Mouse (Mus musculus): ENCODE measurements around the gene Aqp1. TPM values are rescaled to one million over a fixed set of nuclear protein-coding genes. Genes with fewer than 3 reads are reported as not detected.

Gene Aqp1
- polyA plus RNA-seq, 1 experiment, result 119 TPM

DNA sequence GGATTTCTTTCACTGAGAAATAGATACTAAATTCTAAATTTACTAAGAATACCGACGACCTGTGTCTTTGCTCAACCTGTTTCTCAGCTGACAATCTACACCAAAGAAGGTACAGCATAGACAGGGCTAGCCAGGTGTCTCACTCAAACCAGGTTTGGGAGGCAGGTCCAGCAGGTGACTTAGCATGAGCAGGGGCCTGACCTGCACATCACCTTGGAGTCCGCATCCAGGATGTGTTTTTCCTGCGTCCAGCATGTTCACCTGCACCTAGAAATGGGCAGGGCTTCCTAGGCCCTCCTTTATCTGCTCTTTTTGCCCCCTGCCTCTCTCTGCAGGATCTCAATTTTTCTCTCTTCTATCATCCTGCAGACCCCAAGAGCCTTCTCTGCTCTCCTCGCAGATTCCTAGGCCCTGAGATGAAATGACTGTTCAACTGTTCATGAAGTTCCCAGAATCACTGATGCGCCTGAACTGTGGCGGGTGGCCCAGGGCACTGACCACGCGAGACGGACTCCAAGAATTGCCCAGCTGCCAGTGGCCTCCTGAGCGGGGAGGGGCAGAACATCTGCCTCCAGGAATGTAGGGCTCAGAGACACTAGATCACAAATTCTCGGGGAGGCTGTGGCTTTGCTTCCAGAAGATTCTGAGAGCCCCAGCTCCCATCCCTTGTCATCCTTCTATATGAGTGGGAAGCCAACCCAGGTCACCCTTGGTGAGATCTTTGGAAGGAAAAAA lies 17.6 kb downstream of the Aqp1 start:
- H3K4me3 ChIP-seq (ENCODE audit: control insufficient read depth, insufficient read depth, low read length), result no peak overlapping the region
- no peaks in the 10 kb centered on the region for H3K4me1 ChIP-seq (replicated peaks; ENCODE audit: control insufficient read depth, insufficient read depth, low read length)
- H3K27me3 ChIP-seq (ENCODE audit: control insufficient read depth, insufficient read depth, low read length), result no peaks in the 10 kb centered on the region
- H3K27ac ChIP-seq (ENCODE audit: control insufficient read depth, insufficient read depth, low read length), result no peak overlapping the region
- 87% methylated on average over 12 of the region's 12 CpGs for WGBS
- DNase-seq, result no peak
- no peaks in the 10 kb centered on the region for H3K36me3 ChIP-seq (ENCODE audit: control insufficient read depth, insufficient read depth, low read length)
- TF ChIP-seq POLR2A (IDR thresholded peaks at IDR 0.05; ENCODE audit: control insufficient read depth, extremely low read depth, insufficient read depth, low read length, poor library complexity), result no peak
- no peak for TF ChIP-seq CTCF (IDR thresholded peaks at IDR 0.05; ENCODE audit: borderline replicate concordance, control insufficient read depth, extremely low read depth, insufficient read depth, low read length, poor library complexity)

DNA sequence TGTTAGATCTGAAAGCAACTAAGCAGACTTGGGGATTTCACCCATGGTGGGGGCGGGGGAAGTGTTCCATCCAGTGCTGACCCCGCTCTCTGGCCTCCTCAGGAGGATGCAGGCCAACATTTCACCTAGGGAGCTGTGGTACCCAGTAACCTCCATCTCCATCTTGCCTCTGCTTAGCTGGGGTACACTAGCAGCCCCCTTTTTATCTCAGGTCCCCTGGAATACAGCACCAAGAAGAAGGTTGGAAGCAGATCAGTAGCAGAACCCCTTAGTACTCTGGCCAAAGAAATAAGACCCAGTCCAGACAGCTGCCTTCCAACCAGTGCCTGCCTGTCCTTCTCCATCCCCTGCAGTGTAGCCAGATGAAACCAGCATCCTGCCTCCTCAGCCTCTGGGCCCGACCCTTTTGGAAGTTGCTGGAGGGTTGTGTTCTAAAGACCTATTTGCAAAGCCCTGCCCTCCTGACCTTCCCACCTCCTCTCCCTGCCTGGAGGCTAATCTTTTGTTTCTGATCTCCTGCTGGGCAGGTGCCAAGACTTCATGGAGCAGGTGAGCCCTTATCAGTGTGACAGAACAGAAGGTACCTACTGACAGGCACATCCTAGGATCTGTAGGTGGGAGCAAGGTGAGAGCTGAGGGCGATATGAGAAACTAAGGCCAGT lies 18.4 kb downstream of the Aqp1 start:
- TF ChIP-seq POLR2A (IDR thresholded peaks at IDR 0.05; ENCODE audit: control insufficient read depth, extremely low read depth, insufficient read depth, low read length, poor library complexity) (no peak), CTCF (IDR thresholded peaks at IDR 0.05; ENCODE audit: borderline replicate concordance, control insufficient read depth, extremely low read depth, insufficient read depth, low read length, poor library complexity) (no peak)
- H3K27ac ChIP-seq (ENCODE audit: control insufficient read depth, insufficient read depth, low read length), result no peak overlapping the region
- no peaks in the 10 kb centered on the region for H3K4me1 ChIP-seq (replicated peaks; ENCODE audit: control insufficient read depth, insufficient read depth, low read length)
- DNase-seq, result no peak
- no peaks in the 10 kb centered on the region for H3K27me3 ChIP-seq (ENCODE audit: control insufficient read depth, insufficient read depth, low read length)
- no peaks in the 10 kb centered on the region for H3K36me3 ChIP-seq (ENCODE audit: control insufficient read depth, insufficient read depth, low read length)
- no peak overlapping the region for H3K4me3 ChIP-seq (ENCODE audit: control insufficient read depth, insufficient read depth, low read length)
- 91% methylated on average over 4 of the region's 4 CpGs for WGBS

- DNase-seq, result no peak
- Histone ChIP-seq H3K27me3 (ENCODE audit: control insufficient read depth, insufficient read depth, low read length) (no peaks in the 10 kb centered on the region), H3K4me3 (ENCODE audit: control insufficient read depth, insufficient read depth, low read length) (no peak overlapping the region), H3K36me3 (ENCODE audit: control insufficient read depth, insufficient read depth, low read length) (no peaks in the 10 kb centered on the region), H3K4me1 (replicated peaks; ENCODE audit: control insufficient read depth, insufficient read depth, low read length) (no peaks in the 10 kb centered on the region), H3K27ac (ENCODE audit: control insufficient read depth, insufficient read depth, low read length) (no peak overlapping the region)
- 93% methylated on average over 7 of the region's 7 CpGs for WGBS
- TF ChIP-seq CTCF (IDR thresholded peaks at IDR 0.05; ENCODE audit: borderline replicate concordance, control insufficient read depth, extremely low read depth, insufficient read depth, low read length, poor library complexity) (no peak), POLR2A (IDR thresholded peaks at IDR 0.05; ENCODE audit: control insufficient read depth, extremely low read depth, insufficient read depth, low read length, poor library complexity) (no peak)
Measured at GRCm38 (mm10) chr6:55355575-55355974, 19.3 kb downstream of the Aqp1 start.

DNA sequence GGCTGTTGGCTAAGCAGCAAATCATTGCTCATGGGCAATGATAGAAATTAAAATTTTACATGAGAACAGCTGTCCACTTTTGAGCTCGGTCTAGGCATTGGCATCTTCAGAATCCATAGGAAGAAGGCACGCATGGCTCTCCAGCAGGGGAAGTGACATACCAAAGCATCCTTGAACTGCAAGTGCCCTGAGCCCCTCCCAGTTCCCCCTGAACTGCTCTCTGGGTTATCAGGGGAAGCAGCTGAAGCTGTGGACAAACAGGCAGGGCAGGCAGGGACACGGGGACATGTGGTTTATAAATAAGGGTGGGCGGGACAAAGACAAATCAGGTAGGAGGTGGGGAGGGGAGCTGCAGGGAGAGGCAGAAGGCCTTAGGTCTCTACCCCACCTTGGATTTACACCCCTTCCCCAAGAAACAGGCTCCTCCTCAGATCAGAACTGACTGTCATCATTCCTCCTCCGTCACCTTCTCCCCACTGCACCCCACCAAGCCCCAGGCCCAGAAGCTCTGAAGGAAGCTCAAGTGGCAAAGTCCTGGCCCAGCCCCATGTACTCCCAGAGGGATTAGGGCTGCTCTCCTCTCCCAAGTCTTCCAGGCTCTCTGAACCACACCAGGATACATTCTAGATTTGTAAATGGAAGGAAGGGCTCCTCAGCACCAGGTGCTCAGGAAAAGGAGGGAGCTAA lies 19.9 kb downstream of the Aqp1 start:
- Histone ChIP-seq H3K4me3 (ENCODE audit: control insufficient read depth, insufficient read depth, low read length) (no peak overlapping the region), H3K27me3 (ENCODE audit: control insufficient read depth, insufficient read depth, low read length) (no peaks in the 10 kb centered on the region), H3K4me1 (replicated peaks; ENCODE audit: control insufficient read depth, insufficient read depth, low read length) (no peaks in the 10 kb centered on the region), H3K27ac (ENCODE audit: control insufficient read depth, insufficient read depth, low read length) (no peak overlapping the region), H3K36me3 (ENCODE audit: control insufficient read depth, insufficient read depth, low read length) (no peaks in the 10 kb centered on the region)
- 45% methylated on average over 5 of the region's 5 CpGs for WGBS
- TF ChIP-seq POLR2A (IDR thresholded peaks at IDR 0.05; ENCODE audit: control insufficient read depth, extremely low read depth, insufficient read depth, low read length, poor library complexity) (no peak), CTCF (IDR thresholded peaks at IDR 0.05; ENCODE audit: borderline replicate concordance, control insufficient read depth, extremely low read depth, insufficient read depth, low read length, poor library complexity) (no peak)
- DNase-seq, result no peak

DNA sequence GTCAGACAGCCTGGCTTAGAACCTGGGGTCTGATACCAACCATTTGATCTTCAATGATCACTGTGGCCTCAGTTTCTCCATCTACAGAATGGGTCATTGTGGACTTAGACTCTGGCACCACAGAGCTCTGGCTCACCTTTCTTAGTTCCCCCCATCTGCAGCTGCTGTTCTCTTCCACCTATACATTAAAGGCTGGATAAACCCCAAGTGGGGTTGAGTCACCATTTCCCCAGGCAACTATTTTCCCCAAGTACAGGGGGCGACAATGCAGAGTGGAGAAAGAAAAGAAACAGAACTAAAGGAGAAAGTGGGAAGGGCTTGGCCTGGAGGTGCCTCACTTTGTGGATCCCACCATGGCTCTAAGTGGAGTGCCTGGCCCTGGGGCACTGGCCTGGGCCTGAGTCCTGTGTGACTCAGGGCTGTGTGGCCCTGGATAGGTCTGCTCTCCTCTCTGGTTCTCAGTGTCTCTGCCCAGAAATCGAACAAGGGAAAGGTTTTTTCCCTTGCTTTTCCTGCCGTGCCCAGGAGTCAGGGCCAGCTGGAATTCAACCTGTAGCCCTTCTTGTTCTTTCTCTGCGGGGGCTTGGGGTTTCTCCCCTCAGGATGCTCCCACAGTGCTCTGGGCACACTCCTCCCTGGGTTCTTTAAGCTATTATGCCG lies 20.9 kb downstream of the Aqp1 start:
- TF ChIP-seq POLR2A (IDR thresholded peaks at IDR 0.05; ENCODE audit: control insufficient read depth, extremely low read depth, insufficient read depth, low read length, poor library complexity) (no peak), CTCF (IDR thresholded peaks at IDR 0.05; ENCODE audit: borderline replicate concordance, control insufficient read depth, extremely low read depth, insufficient read depth, low read length, poor library complexity) (no peak)
- DNase-seq, result no peak
- Histone ChIP-seq H3K4me3 (ENCODE audit: control insufficient read depth, insufficient read depth, low read length) (no peak overlapping the region), H3K27me3 (ENCODE audit: control insufficient read depth, insufficient read depth, low read length) (no peaks in the 10 kb centered on the region), H3K4me1 (replicated peaks; ENCODE audit: control insufficient read depth, insufficient read depth, low read length) (no peaks in the 10 kb centered on the region), H3K27ac (ENCODE audit: control insufficient read depth, insufficient read depth, low read length) (no peak overlapping the region), H3K36me3 (ENCODE audit: control insufficient read depth, insufficient read depth, low read length) (no peaks in the 10 kb centered on the region)
- WGBS, result 80% methylated on average over 5 of the region's 5 CpGs

GRCm38 (mm10) chr6:55357636-55358031 lies 21.4 kb downstream of the Aqp1 start:
- no peaks in the 10 kb centered on the region for H3K27me3 ChIP-seq (ENCODE audit: control insufficient read depth, insufficient read depth, low read length)
- DNase-seq, result no peak
- no peaks in the 10 kb centered on the region for H3K4me1 ChIP-seq (replicated peaks; ENCODE audit: control insufficient read depth, insufficient read depth, low read length)
- no peak overlapping the region for H3K27ac ChIP-seq (ENCODE audit: control insufficient read depth, insufficient read depth, low read length)
- 42% methylated on average over 6 of the region's 6 CpGs for WGBS
- H3K36me3 ChIP-seq (ENCODE audit: control insufficient read depth, insufficient read depth, low read length), result no peaks in the 10 kb centered on the region
- TF ChIP-seq CTCF (IDR thresholded peaks at IDR 0.05; ENCODE audit: borderline replicate concordance, control insufficient read depth, extremely low read depth, insufficient read depth, low read length, poor library complexity), result no peak
- no peak for TF ChIP-seq POLR2A (IDR thresholded peaks at IDR 0.05; ENCODE audit: control insufficient read depth, extremely low read depth, insufficient read depth, low read length, poor library complexity)
- no peak overlapping the region for H3K4me3 ChIP-seq (ENCODE audit: control insufficient read depth, insufficient read depth, low read length)
